Mouse (Mus musculus) adrenal gland, postnatal 10 days (tissue): ENCODE data around the gene Cdh3. TPM values are rescaled to one million over a fixed set of nuclear protein-coding genes. Genes with fewer than 3 reads are reported as not detected.

Source experiments
- DNase-seq: peaks from one replicate; pipeline ENCODE4 v3.0.0; 2021; ENCODE audit warnings: mixed read lengths
- long read RNA-seq, 2 experiments: library from polyadenylated mRNA; stranded (forward); transcript quantifications; one replicate each; pipeline ENCODE4 v2.0.0; 2021
- total RNA-seq, 2 experiments: library from RNA; stranded (reverse); gene quantifications; 2 replicates each; pipeline ENCODE4 v1.2.3; 2021

Gene Cdh3
- 1 to 10 TPM; 1.1 TPM for total RNA-seq
- long read RNA-seq, experiment 1, partial matches to known transcripts: 1 of 1 reads
- long read RNA-seq, experiment 1, other reads (novel, unspliced or antisense): 0 of 1 reads
- long read RNA-seq, experiment 2: 0 reads

- DNase-seq: peak; percentile 24
Measured at GRCm38 (mm10) chr8:106510365-106510975, at the start of gene Cdh3. Gene Cdh3 (plus strand): TSS chr8:106510891.

DNA sequence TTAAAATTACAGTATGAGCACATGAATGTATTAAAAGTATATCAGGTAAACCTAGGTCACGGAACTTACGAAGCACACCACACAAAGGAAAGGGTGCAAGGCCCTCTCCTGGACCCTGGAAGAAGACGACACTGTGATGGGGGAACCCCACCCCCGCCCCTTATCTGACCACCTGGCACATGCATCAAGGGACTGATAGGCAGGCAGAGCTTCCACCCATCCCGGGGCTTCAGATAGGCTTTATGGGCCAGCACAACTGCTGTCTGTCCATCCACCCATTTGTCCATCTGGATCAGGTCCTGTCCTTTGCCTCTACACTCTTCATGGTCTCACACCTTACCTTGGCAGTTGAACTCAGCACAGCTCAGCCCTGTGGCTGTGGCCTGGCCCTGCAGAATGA lies 48.6 kb upstream of the Cdh3 start:
- no peak for DNase-seq

GRCm38 (mm10) chr8:106463795-106464194 lies 46.9 kb upstream of the Cdh3 start:
- DNase-seq: no peak

DNA sequence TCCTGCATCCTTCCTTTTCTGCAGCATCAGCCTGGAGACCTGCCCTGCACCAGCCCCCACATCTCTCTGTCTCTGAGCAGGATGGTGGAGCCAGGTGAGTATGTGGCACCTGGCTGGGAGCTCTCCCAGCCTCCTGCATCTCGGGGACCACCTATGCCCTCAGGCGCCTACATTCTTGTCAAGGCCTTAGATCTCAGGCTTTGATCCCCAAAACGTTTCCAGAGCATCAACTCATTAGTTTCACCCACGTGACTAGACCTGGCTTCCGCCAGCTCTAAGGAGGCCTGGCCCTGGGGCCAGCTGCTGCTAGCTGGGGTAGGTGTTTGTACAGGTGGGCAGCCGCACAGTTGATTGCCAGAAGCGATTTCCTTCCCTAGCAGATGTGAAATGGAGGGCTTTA lies 41.2 kb upstream of the Cdh3 start:
- DNase-seq: no peak

DNA sequence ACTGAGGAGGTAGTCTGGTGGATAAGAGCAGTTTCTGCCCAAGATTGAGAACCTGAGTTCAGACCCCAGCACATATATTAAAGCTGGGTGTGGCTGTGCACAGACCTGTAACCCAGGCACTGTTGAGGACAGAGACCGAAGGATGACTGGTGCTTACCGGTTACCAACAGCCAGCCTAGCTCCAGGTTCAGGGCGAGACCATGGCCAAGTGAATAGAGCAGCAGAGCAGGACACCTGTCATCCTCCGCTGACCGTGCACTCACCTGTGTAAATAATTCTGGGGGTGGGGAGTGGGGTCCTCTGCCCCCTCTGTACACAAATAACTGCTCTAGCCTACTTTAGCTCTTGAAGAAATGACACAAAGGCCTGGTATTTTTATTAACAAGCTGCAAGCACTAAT lies 36.7 kb upstream of the Cdh3 start:
- no peak for DNase-seq

- no peak for DNase-seq
Measured at GRCm38 (mm10) chr8:106500018-106500685, 10.5 kb upstream of the Cdh3 start, which contains the start of gene 6030452D12Rik. Gene 6030452D12Rik (plus strand): TSS chr8:106500522.

GRCm38 (mm10) chr8:106504241-106504640 lies 6.5 kb upstream of the Cdh3 start:
- no peak for DNase-seq

GRCm38 (mm10) chr8:106505328-106505965 lies 5.2 kb upstream of the Cdh3 start:
- no peak for DNase-seq

DNA sequence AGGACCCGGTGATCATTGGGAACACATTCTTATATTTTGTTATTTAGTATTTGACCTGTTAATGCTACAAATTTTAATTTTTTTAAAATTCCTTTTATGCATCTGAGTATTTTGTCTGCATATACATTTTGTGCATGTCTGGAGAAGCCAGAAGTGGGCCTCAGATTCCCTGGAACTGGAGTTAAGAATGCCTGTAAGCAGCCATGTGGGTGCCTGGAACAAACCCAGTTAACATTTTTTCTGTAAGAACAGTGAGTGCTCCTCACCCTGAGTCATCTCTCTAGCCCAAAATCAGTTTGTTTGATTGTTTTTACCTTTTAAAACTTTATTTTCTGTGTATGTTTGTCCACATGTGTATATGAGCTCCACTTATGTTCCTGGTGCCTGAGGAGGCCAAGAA lies 4.6 kb upstream of the Cdh3 start:
- no peak for DNase-seq

- DNase-seq: peak; percentile 30
Measured at GRCm38 (mm10) chr8:106507761-106508331, 2.8 kb upstream of the Cdh3 start.

DNA sequence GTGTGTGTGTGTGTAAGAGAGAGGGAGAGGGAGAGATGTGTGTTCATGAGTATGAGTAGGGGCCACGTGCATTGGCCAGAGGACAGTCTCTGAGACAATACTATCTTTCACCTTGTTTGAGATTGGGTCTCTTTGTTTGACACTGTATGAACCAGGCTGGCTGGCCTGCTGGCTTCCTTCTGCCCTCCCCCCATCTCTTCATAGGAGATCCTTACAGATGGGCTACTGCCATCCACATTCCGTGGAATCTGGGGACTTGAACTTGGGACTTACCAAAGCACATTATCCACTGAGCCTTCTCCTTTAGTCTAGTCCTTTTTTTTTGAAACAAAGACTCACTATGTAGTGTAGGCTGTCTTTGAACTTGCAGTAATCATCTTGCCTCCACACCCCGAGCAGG lies 2.2 kb upstream of the Cdh3 start:
- no peak for DNase-seq

- DNase-seq: no peak
Measured at GRCm38 (mm10) chr8:106509079-106509780, 1.5 kb upstream of the Cdh3 start.

GRCm38 (mm10) chr8:106511065-106511501 lies 392 bp downstream of the Cdh3 start:
- no peak for DNase-seq

- no peak for DNase-seq
Measured at GRCm38 (mm10) chr8:106511531-106512041, 895 bp downstream of the Cdh3 start.

- DNase-seq: no peak
Measured at GRCm38 (mm10) chr8:106512475-106513150, 1.9 kb downstream of the Cdh3 start.

- DNase-seq: no peak
Measured at GRCm38 (mm10) chr8:106515946-106516479, 5.3 kb downstream of the Cdh3 start.

GRCm38 (mm10) chr8:106516581-106516980 lies 5.9 kb downstream of the Cdh3 start:
- DNase-seq: no peak

- DNase-seq: no peak
Measured at GRCm38 (mm10) chr8:106518763-106519162, 8.1 kb downstream of the Cdh3 start.

DNA sequence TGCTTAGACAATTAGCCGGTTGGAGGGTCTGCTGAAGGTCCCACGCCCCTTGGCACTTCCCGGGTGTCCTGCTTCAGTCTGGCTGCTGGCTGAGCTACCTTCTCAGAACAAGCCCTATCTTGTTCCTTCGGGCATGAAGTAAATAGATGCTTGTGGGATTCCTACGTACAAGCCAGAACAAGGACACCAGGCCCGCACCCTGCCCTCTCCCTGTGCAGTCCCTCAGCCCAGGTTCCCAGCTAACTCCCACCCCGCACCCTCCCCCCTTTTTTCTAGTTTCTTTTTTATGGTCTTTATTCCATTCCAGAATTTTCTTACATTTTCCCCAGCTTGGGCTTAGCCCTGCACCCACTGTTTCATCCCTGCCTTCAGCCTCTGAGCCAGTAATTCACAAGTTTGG lies 9.9 kb downstream of the Cdh3 start:
- DNase-seq: no peak

- no peak for DNase-seq
Measured at GRCm38 (mm10) chr8:106521845-106522244, 11.2 kb downstream of the Cdh3 start.

GRCm38 (mm10) chr8:106526725-106527124 lies 16.0 kb downstream of the Cdh3 start:
- no peak for DNase-seq
